Mouse (Mus musculus) limb, embryonic 12.5 days (tissue): ENCODE results near the gene Myl9. TPM values are rescaled to one million over a fixed set of nuclear protein-coding genes. Genes with fewer than 3 reads are reported as not detected.
"Not testable (repeated sequence)": the region's sequence is repeated elsewhere in the genome, so short reads cannot be mapped to it uniquely, and the experiment has no call there.

Experiments used
- ATAC-seq: fragments of 200-750 bp; cut with Nextera tagmentation; 2 replicates; pipeline ENCODE4 v1.8.0; 2017; ENCODE audit warnings: low read depth, moderate TSS enrichment; ENCODE audit not compliant: insufficient number of reproducible peaks, insufficient read depth, low FRiP score, low TSS enrichment
- H3K27ac ChIP-seq: fragments of 300-500 bp; sonication (generic); 2 replicates; pipeline ENCODE4 v1.5.1; 2016; ENCODE audit warnings: mild to moderate bottlenecking, moderate library complexity
- H3K27me3 ChIP-seq: fragments of 300-500 bp; sonication (generic); 2 replicates; pipeline ENCODE4 v1.6.1; 2016; ENCODE audit warnings: mild to moderate bottlenecking, moderate library complexity
- H3K36me3 ChIP-seq: fragments of 300-500 bp; sonication (generic); 2 replicates; pipeline ENCODE4 v1.6.1; 2016; ENCODE audit warnings: mild to moderate bottlenecking, moderate library complexity
- H3K4me1 ChIP-seq: fragments of 300-500 bp; sonication (generic); replicated peaks from 2 replicates; pipeline ENCODE4 v1.6.1; 2016
- H3K4me2 ChIP-seq: fragments of 300-500 bp; sonication (generic); 2 replicates; pipeline ENCODE4 v1.6.1; 2016; ENCODE audit warnings: mild to moderate bottlenecking, moderate library complexity
- H3K4me3 ChIP-seq: fragments of 300-500 bp; sonication (generic); replicated peaks from 2 replicates; pipeline ENCODE4 v1.5.1; 2016; ENCODE audit warnings: mild to moderate bottlenecking
- H3K9ac ChIP-seq: fragments of 300-500 bp; sonication (generic); replicated peaks from 2 replicates; pipeline ENCODE4 v1.6.1; 2016; ENCODE audit warnings: mild to moderate bottlenecking, moderate library complexity
- H3K9me3 ChIP-seq: fragments of 300-500 bp; sonication (generic); 2 replicates; pipeline ENCODE4 v1.6.1; 2016; ENCODE audit warnings: mild to moderate bottlenecking, moderate library complexity
- WGBS: fragments of 180-500 bp; shearing (Covaris S2); methylation state at CpG from one replicate; pipeline ENCODE4 v1.1.7; 2016; 5-methylcytosine and 5-hydroxymethylcytosine counted together
- polyA plus RNA-seq: library from polyadenylated mRNA; unstranded; fragments of >200 nt; fragmentation: Nextera tagmentation; extraction: Ambion mirVana; gene quantifications from 2 replicates; pipeline ENCODE4 v1.2.1, GENCODE M21; 2016

Gene Myl9
- polyA plus RNA-seq, 1 experiment from 2014 or later = 103 TPM

DNA sequence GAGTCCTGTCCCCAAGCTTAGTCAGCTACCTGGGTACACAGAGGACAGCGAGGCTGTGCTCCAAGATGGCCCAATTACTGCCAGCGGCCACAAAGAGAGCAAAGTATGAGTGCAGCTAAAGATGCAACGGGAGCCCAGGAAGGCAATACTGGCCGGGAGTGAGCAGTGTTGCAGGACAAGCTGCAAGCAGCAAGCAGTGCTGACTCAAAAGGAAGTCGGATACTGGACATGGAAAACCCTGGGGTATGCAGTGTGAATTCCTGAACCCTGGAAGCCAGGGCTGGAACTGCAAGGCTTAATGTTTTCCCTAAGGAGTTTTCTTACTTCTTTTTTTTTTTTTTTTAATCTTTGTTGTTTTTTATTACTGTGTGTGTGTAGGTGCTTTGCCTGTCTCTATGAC, 36.3 kb downstream of the Myl9 start:
- H3K4me2 ChIP-seq = no peak overlapping the region
- H3K9me3 ChIP-seq = no peaks in the 10 kb centered on the region
- no peaks in the 10 kb centered on the region for H3K27me3 ChIP-seq
- ATAC-seq = no peak
- H3K4me3 ChIP-seq = no peak overlapping the region
- H3K27ac ChIP-seq = no peak overlapping the region
- H3K36me3 ChIP-seq = no peaks in the 10 kb centered on the region
- 68% methylated on average over 5 of the region's 5 CpGs for WGBS
- H3K4me1 ChIP-seq = peaks cover 29% of the 10 kb centered on the region
- no peak overlapping the region for H3K9ac ChIP-seq

DNA sequence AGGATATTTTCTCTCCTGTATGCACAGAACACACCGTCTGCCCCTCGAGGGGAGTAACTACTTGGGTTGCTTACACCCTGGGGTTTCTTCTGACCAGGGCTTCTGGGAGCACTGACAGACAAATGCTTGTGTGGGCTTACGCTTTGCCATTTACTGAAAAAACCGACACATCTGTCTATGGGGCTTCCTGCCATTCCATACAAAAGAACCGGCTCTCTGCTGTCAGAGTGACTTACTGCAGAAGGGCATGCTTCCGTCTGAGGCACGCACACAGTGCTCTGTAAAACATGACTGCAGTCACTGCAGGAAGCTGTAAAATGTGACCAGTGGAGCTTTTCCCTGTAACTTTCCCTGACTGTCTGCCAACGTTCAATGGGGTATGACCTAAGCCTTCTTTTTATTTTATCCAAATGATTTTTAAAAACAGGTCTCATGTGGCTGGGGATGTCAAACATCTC, 39.2 kb downstream of the Myl9 start:
- Histone ChIP-seq H3K4me1 (peaks cover 29% of the 10 kb centered on the region), H3K36me3 (no peaks in the 10 kb centered on the region), H3K27me3 (no peaks in the 10 kb centered on the region), H3K4me2 (0 out of 2 replicates have a peak overlapping the region, but pooled peaks have one; percentile 13), H3K9ac (0 out of 2 replicates have a peak overlapping the region, but pooled peaks have one; percentile 12), H3K27ac (peak overlapping the region; percentile 57), H3K9me3 (no peaks in the 10 kb centered on the region), H3K4me3 (no peak overlapping the region)
- ATAC-seq = no peak
- 8% methylated on average over 8 of the region's 8 CpGs for WGBS

DNA sequence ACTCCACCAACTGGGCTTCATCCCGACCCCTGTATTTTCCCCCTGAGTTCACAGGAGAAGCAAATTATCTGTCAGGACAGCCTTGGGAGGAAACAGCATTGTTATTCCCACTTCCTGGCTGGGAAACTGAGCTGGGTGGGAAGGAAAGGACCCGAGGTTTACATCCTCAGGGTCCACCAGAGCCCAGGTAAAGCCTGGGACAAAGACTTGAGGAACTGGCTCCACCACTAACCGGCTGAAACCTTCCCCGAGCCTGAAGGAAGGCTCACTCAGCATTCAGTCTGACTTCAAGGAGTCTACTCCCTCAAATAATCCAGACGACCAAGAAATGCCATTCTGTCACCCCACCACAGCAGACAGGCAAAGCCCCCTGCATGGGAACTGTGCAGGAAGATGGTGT, 39.7 kb downstream of the Myl9 start:
- Histone ChIP-seq H3K27me3 (no peaks in the 10 kb centered on the region), H3K9ac (no peak overlapping the region), H3K4me3 (no peak overlapping the region), H3K27ac (peak overlapping the region; percentile 57), H3K4me1 (peaks cover 29% of the 10 kb centered on the region), H3K4me2 (0 out of 2 replicates have a peak overlapping the region, but pooled peaks have one; percentile 13), H3K36me3 (no peaks in the 10 kb centered on the region), H3K9me3 (no peaks in the 10 kb centered on the region)
- WGBS = 22% methylated on average over 5 of the region's 5 CpGs
- no peak for ATAC-seq

DNA sequence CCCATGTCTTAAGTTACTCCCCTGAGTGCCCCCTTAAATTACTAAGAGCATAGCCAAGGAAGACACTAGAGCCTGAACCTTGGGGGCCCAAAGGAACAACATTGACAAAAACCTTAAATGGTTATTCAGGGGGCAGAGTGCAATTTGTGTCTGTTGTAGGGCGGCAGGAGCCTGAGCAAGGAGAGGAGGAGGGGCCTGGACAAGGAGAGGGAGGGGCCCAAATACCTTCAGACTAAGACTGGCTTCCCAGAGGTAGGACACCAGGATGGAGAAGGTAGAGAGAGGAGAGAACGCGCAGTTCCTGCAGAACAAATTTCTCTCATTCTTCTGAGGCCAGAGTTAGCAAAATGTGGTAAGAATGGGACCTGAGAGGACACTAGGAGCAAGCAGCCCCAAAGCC, 40.2 kb downstream of the Myl9 start:
- no peak overlapping the region for H3K4me3 ChIP-seq
- peaks cover 29% of the 10 kb centered on the region for H3K4me1 ChIP-seq
- H3K4me2 ChIP-seq = no peak overlapping the region
- H3K9me3 ChIP-seq = no peaks in the 10 kb centered on the region
- ATAC-seq = no peak
- 52% methylated on average over 3 of the region's 3 CpGs for WGBS
- H3K27ac ChIP-seq = peak overlapping the region; percentile 57; the same call in 1 of the 2 replicates
- H3K27me3 ChIP-seq = no peaks in the 10 kb centered on the region
- no peaks in the 10 kb centered on the region for H3K36me3 ChIP-seq
- H3K9ac ChIP-seq = no peak overlapping the region

- no peak overlapping the region for H3K4me3 ChIP-seq
- no peak overlapping the region for H3K9ac ChIP-seq
- no peaks in the 10 kb centered on the region for H3K27me3 ChIP-seq
- 42% methylated on average over 1 of the region's 1 CpGs for WGBS
- H3K9me3 ChIP-seq = no peaks in the 10 kb centered on the region
- no peak for ATAC-seq
- H3K4me1 ChIP-seq = peaks cover 29% of the 10 kb centered on the region
- no peak overlapping the region for H3K27ac ChIP-seq
- no peaks in the 10 kb centered on the region for H3K36me3 ChIP-seq
- H3K4me2 ChIP-seq = no peak overlapping the region
Observed at GRCm38 (mm10) chr2:156816116-156816515, 40.9 kb downstream of the Myl9 start.

DNA sequence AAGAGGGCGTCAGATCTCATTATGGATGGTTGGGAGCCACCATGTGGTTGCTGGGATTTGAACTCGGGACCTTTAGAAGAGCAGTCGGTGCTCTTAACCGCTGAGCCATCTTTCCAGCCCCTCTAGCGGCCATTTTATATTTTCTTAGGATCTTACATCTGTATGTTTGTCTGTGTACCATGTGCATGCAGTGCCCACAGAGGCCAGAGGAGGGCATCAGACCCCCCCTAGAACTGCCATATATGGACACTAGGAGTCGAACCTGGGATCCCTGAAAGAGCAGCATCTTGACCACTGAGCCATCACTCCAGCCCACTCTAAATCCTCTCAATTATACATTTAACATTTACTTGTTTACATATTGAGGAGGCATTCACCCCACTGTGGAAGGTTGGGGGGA, 49.9 kb downstream of the Myl9 start:
- not testable (repeated sequence) for H3K9ac ChIP-seq, ATAC-seq, H3K4me1 ChIP-seq, H3K4me3 ChIP-seq, H3K9me3 ChIP-seq, H3K27me3 ChIP-seq, H3K4me2 ChIP-seq, H3K27ac ChIP-seq
- 90% methylated on average over 6 of the region's 6 CpGs for WGBS
- H3K36me3 ChIP-seq = peaks cover 15% of the 10 kb centered on the region

Other genes starting within 250 kb of the Myl9 start
- 40.5 and 43.4 TPM in 2 replicates for gene Aar2, start 227.8 kb upstream of the Myl9 start, polyA plus RNA-seq
- gene Dlgap4, start 161.7 kb upstream of the Myl9 start, polyA plus RNA-seq = 101 and 106 TPM in 2 replicates
- 83.6 and 89.8 TPM in 2 replicates for gene Tgif2, start 64.6 kb downstream of the Myl9 start, polyA plus RNA-seq
- gene 4930518I15Rik, start 82.5 kb downstream of the Myl9 start, polyA plus RNA-seq = 11.1 and 12.5 TPM in 2 replicates
- 177 and 190 TPM in 2 replicates for gene Rab5if, start 87.7 kb downstream of the Myl9 start, polyA plus RNA-seq
- 0.58 and 0.76 TPM in 2 replicates for gene Sla2, start 111.8 kb downstream of the Myl9 start, polyA plus RNA-seq
- gene Ndrg3, start 216.6 kb downstream of the Myl9 start, polyA plus RNA-seq = 42.0 TPM in 2 replicates
- gene Dsn1, start 231.7 kb downstream of the Myl9 start, polyA plus RNA-seq = 54.1 and 58.8 TPM in 2 replicates